ENCODE assay signal across 11 mouse cellular contexts in genomic region chr1:164294071-164294470, GRCm38 (mm10).
"Had no signal": no experiment of that assay in that cellular context is flagged by ENCODE, and none has a peak within 500 bp of the region (broad histone marks: within the 10 kb centered on the region; RNA-seq: fewer than 3 reads in every experiment).

No protein-coding gene starts in this region.

- H3K4me3 ChIP-seq: left cerebral cortex, adult 2 months; limb, embryonic 15.5 days; liver, embryonic 12.5 days; megakaryocyte, embryonic 14.5 days; midbrain, embryonic 15.5 days; neural tube, embryonic 12.5 days had no signal

- H3K4me2 ChIP-seq: limb, embryonic 15.5 days; liver, embryonic 12.5 days; midbrain, embryonic 11.5 days; midbrain, embryonic 15.5 days; neural tube, embryonic 12.5 days had no signal

- H3K27ac ChIP-seq: left cerebral cortex, adult 2 months; limb, embryonic 15.5 days; liver, embryonic 12.5 days; midbrain, embryonic 15.5 days; neural tube, embryonic 12.5 days had no signal

- DNase-seq: kidney, adult 11 months; kidney, postnatal 14 days; spleen, adult 18-20 months; thymus, postnatal 36 days had no signal

- ATAC-seq: liver, embryonic 12.5 days; midbrain, embryonic 15.5 days had no signal

- H3K9ac ChIP-seq: limb, embryonic 15.5 days; liver, embryonic 12.5 days; midbrain, embryonic 15.5 days; neural tube, embryonic 12.5 days had no signal

- H3K27me3 ChIP-seq: limb, embryonic 15.5 days; liver, embryonic 12.5 days; megakaryocyte, embryonic 14.5 days; midbrain, embryonic 15.5 days; neural tube, embryonic 12.5 days had no signal

- H3K9me3 ChIP-seq: limb, embryonic 15.5 days; liver, embryonic 12.5 days; megakaryocyte, embryonic 14.5 days; midbrain, embryonic 15.5 days; neural tube, embryonic 12.5 days had no signal

- H3K4me1 ChIP-seq: limb, embryonic 15.5 days; liver, embryonic 12.5 days; megakaryocyte, embryonic 14.5 days; midbrain, embryonic 15.5 days; neural tube, embryonic 12.5 days had no signal
